Mouse (Mus musculus) lung, adult 2 months (tissue): Measurements from ENCODE around the gene Kcnq5. TPM values are rescaled to one million over a fixed set of nuclear protein-coding genes. Genes with fewer than 3 reads are reported as not detected.

Experiments
- DNase-seq: peaks from one replicate; pipeline ENCODE4 v3.0.0; 2022
- H3K4me1 ChIP-seq: fragments of 200-500 bp; 2 replicates; pipeline ENCODE4 v1.6.1; 2011; ENCODE audit warnings: low read length; ENCODE audit not compliant: control insufficient read depth, insufficient read depth
- H3K4me3 ChIP-seq: fragments of 200-500 bp; replicated peaks from 2 replicates; pipeline ENCODE3; 2011; ENCODE audit warnings: low read depth, mild to moderate bottlenecking, control low read depth, low read length; ENCODE audit errors: extremely low read depth
- CTCF ChIP-seq: fragments of 200-500 bp; IDR thresholded peaks from 2 replicates; pipeline ENCODE4 v1.5.1; 2011; ENCODE audit warnings: mild to moderate bottlenecking, low read length, control low read depth; ENCODE audit not compliant: insufficient read depth
- POLR2A ChIP-seq: fragments of 200-500 bp; IDR thresholded peaks from 2 replicates; pipeline ENCODE4 v1.6.1; 2011; ENCODE audit warnings: low read depth, mild to moderate bottlenecking, control low read depth, low read length, borderline replicate concordance; ENCODE audit errors: extremely low read depth
- WGBS: fragments of 180-500 bp; shearing (Covaris S2); methylation state at CpG from one replicate; pipeline ENCODE4 v1.1.7; 2018; 5-methylcytosine and 5-hydroxymethylcytosine counted together
- polyA plus RNA-seq: library from polyadenylated mRNA; depleted of rRNA; stranded (reverse); fragments of >200 nt; gene quantifications from 2 replicates; pipeline ENCODE4 v1.2.3, GENCODE M21; 2012

Gene Kcnq5
- polyA plus RNA-seq, 1 experiment, result 2.5 TPM

DNA sequence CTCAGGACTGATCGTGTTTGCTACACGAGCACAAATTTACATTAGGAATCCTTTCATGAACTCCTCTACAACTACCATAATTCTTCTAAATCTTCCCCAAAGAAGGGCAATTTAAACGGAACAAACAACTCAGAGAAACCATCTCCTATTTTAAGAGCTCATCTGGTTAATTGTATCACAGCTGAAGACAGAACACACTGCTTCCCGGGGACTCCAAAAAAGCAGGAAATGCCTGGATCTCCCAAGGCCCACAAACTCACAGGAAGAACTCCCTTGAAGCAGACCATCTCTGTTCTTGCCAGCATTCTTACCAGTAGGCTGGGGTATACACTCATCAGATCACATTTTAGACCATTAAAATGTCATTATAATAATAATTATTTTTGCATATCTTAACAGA is 3.7 kb downstream of the Kcnq5 start:
- Histone ChIP-seq H3K4me1 (peaks cover 6% of the 10 kb centered on the region; the same call in 1 of the 2 replicates), H3K4me3 (no peak overlapping the region)
- no peak for DNase-seq
- TF ChIP-seq CTCF (no peak), POLR2A (no peak)
- 53% methylated on average over 4 of the region's 4 CpGs for WGBS

DNA sequence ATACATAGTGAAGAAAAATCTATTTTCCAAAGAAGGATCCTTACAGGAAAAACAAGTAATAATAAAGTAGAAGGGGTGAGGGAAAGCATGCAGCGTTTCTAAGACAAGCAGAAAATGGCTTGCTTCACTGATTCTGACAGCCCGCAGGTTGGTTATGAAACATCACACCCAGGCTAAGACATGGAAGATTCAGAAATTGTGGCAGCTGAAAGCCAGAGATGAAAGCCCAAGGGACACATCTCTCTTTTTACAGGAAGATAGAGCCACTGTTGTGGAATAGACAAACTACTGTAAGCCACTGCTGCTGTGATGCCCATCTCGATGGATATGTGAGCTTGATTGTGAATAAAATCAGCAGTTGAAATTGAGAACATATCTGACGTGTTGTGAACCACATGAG is 20.9 kb downstream of the Kcnq5 start:
- no peak for TF ChIP-seq POLR2A
- no peak for TF ChIP-seq CTCF
- 60% methylated on average over 4 of the region's 4 CpGs for WGBS
- DNase-seq, result no peak
- no peaks in the 10 kb centered on the region for H3K4me1 ChIP-seq
- no peak overlapping the region for H3K4me3 ChIP-seq

DNA sequence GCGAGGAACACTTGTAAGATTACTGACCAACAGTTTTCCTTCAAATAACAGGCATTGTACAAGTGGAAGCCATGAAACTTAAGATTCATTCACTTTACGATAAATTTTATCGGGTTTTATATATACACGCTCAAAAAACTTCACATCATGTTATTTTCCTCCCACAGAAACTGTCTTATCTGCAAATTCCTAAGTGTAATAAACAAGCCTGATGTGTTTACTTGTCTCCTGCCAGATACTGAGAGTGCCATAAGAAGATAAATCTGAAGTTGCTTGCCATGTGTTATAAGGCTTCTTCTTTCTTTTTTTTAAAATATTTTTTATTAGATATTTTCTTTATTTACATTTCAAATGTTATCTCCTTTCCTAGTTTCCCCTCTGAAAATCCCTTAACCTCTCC is 34.6 kb downstream of the Kcnq5 start:
- TF ChIP-seq CTCF (no peak), POLR2A (no peak)
- WGBS, result 57% methylated on average over 4 of the region's 4 CpGs
- Histone ChIP-seq H3K4me1 (no peaks in the 10 kb centered on the region), H3K4me3 (no peak overlapping the region)
- no peak for DNase-seq

DNA sequence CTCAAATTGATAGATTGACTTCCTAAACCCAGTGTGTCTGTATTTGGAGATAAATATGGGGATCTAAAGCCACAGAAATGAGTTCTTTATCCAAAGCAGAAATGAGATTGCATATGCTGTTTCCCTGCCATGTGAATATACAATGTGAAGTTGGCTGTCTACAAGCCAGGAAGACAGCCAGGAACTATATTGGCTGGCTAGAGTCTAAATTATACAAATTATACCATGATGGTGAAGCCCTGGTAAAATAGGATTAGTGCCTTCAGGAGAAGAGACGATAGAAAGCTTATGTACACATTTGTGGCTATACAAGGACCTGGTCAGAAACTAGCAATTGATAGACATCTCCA is 38.5 kb downstream of the Kcnq5 start:
- DNase-seq, result no peak
- H3K4me3 ChIP-seq, result no peak overlapping the region
- WGBS, result 76% methylated on average over 1 of the region's 1 CpGs
- no peaks in the 10 kb centered on the region for H3K4me1 ChIP-seq
- TF ChIP-seq CTCF (no peak), POLR2A (no peak)

DNA sequence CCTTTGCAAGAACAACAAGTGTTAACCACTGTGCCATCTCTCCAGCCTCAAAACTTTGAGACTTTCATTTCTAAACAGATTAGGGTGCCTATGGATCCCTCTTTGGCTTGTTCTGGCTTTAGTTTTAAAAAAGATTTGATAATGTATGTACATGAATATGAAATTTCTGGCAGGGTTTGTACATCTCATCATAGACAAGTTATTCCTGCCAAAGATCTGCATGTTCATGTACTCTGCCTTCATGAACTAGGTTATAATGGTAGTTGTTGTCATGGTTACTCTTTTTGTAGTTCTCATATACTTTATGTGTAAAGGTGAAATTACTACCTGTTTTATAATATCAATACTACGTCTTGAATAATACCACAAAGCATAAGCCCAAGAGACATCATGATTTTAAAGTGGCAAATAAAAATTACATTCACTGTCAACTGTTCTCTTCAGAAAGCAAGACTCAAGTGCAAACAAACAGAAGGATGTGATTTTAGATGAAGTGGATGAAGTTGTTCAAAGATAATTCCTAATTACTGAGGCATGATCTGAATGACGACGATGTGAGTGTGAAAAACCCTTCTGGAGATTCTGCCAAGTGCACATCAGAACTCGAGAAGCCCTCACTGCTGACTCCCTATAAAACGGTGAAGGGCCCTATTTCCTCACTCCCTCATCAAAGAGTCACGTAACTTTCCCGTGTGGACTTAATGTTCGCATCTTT is 39.0 kb downstream of the Kcnq5 start:
- no peak for DNase-seq
- Histone ChIP-seq H3K4me1 (no peaks in the 10 kb centered on the region), H3K4me3 (no peak overlapping the region)
- no peak for TF ChIP-seq CTCF
- no peak for TF ChIP-seq POLR2A
- WGBS, result 69% methylated on average over 8 of the region's 8 CpGs

DNA sequence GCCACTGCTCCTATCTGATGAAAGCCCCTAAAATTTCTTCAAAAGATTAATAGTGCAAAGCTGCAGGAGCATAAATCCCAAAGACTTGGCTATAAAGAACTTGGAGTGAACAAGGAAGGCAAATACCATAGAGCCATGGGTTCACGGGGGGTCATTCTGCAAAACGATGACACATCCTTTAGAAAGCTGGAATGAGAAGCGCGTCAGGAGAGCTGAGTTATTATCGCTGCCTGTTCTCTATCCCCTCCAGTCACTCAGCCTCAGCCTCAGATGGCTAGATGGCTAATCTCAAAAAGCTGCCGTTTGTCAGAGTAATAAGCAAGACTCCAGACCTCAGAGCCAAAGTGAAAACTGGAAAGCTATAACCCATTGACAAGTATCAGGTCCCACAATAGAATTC is 42.5 kb downstream of the Kcnq5 start:
- H3K4me1 ChIP-seq, result no peaks in the 10 kb centered on the region
- 64% methylated on average over 6 of the region's 6 CpGs for WGBS
- DNase-seq, result no peak
- H3K4me3 ChIP-seq, result no peak overlapping the region
- TF ChIP-seq CTCF (no peak), POLR2A (no peak)

DNA sequence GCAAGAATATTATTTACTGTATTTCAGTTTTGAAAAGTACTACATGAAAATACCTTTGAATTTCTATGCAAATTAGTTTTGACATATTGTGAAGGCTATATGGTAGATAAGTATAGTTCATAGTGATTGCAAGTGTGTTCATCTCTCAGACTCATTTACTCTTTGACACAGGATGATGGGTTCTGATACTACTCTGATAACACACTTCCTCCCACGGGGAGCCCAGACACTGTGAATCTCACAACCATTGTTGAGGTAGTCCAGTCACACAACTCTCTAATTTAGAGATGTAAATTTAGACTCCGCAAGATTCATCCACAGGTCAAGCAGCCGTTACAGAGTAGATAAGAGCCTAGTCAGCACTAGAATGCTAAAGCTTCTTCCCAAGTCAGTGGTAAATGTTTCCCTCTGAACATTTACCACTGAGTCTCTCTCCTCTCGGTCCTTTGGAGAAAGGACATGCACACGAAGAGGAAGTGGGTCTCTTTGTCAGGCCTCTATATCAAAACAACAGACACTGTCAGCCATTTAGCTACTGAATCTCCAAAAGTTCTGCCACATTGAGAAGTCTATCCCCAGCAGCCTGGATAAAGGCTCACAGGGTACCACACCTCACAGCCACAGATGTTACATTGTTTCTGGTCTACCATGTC is 65.5 kb downstream of the Kcnq5 start:
- Histone ChIP-seq H3K4me1 (no peaks in the 10 kb centered on the region), H3K4me3 (no peak overlapping the region)
- no peak for DNase-seq
- no peak for TF ChIP-seq CTCF
- no peak for TF ChIP-seq POLR2A
- WGBS, result 60% methylated on average over 5 of the region's 5 CpGs

DNA sequence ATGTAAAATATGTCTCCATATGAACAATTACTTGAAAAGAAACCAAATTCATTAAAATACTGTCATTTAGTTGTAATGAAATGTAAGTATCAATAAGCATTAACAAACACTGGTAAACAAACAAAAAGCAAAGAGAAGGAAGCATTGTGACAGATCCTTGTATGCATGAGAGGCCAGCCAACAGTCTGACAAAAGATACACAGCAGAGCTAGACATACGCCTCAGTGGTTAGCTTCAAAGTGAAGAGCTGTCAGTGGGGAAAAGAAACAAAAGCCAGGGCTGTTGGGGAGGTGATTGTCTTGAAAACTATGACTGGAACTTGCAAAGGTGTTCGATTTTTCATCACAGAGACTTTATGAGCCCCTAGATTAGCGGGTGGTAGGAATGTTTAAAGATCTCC is 78.0 kb downstream of the Kcnq5 start:
- TF ChIP-seq CTCF (no peak), POLR2A (no peak)
- no peaks in the 10 kb centered on the region for H3K4me1 ChIP-seq
- H3K4me3 ChIP-seq, result no peak overlapping the region
- no peak for DNase-seq
- 69% methylated on average over 3 of the region's 3 CpGs for WGBS

DNA sequence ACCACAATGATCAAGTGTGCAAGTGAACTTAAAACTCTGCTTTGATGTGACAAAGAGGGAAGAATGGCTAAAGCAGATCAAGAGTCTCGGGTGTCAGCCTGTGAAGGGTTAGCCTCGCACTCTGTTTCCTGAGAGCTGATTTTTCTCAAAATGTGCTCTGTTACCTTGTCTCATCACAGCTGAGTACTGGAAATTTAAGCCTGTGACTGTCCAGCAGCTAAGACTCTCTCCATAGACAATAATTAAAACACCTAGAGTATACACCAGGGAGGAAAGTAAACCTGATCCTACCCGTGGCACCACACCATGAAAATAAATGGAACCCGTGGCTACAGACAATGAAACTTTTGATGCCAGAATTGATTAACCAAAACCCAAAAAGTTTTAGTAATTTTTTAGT is 90.9 kb downstream of the Kcnq5 start:
- H3K4me3 ChIP-seq, result no peak overlapping the region
- 76% methylated on average over 4 of the region's 4 CpGs for WGBS
- no peak for TF ChIP-seq CTCF
- TF ChIP-seq POLR2A, result no peak
- DNase-seq, result no peak
- H3K4me1 ChIP-seq, result no peaks in the 10 kb centered on the region

DNA sequence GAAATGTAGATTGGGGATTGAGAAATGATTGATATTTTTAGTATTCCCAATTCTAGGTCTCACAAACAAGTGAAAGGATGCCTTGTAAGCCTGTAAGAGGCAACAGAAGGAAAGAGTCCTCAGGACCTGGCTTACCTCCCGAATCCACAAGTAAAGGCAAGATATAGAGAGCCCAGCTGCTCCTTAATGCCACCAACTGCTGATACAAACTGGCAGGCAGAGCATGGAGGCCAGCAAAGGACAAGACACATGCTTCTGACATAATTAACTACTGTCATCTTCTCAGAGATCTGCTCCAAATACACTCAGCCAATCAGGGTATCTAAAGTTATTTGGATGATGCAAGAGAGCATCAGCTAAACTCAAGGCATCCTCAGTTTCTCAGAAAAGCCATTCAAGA is 93.3 kb downstream of the Kcnq5 start:
- WGBS, result 63% methylated on average over 1 of the region's 1 CpGs
- no peak for DNase-seq
- TF ChIP-seq POLR2A (no peak), CTCF (no peak)
- Histone ChIP-seq H3K4me3 (no peak overlapping the region), H3K4me1 (no peaks in the 10 kb centered on the region)
